8 mouse cellular contexts compared by ENCODE assay signal in genomic region chr19:23489780-23490179, GRCm38 (mm10). TPM values are rescaled to one million over a fixed set of nuclear protein-coding genes. Genes with fewer than 3 reads are reported as not detected.
DNase-seq lines count a peak whose midpoint lies in the region; ATAC-seq lines count a peak whose summit lies in the region.
"Had no signal": no experiment of that assay in that cellular context is flagged by ENCODE, and none has a peak within 500 bp of the region (broad histone marks: within the 10 kb centered on the region; RNA-seq: fewer than 3 reads in every experiment).

No protein-coding gene starts in this region.

- DNase-seq in liver = peak; percentile 34
- DNase-seq in liver, embryonic 11.5 days (ENCODE audit: low spot score) = no peak
- peak; percentile 40 for DNase-seq in embryo, embryonic 10.5 days (ENCODE audit: low spot score)
- DNase-seq in left cerebral cortex, postnatal 10 days (ENCODE audit: extremely low spot score in 1 of 2, low spot score in 2 of 2) = no peak
- DNase-seq in gastrocnemius, postnatal 10 days = no peak
- DNase-seq: gastrocnemius, postnatal 14 days had no signal

- no peaks in the 10 kb centered on the region for H3K27me3 ChIP-seq in liver, embryonic 11.5 days (replicated peaks; ENCODE audit: control insufficient read depth, insufficient read depth, low read length)
- H3K27me3 ChIP-seq in heart, embryonic 14.5 days (ENCODE audit: control insufficient read depth, insufficient read depth, low read length) = no peaks in the 10 kb centered on the region
- H3K27me3 ChIP-seq in megakaryocyte, embryonic 14.5 days (replicated peaks) = peaks cover 17% of the 10 kb centered on the region

- intact Hi-C loops in left cerebral cortex, postnatal 10 days (cut with DNase I) = no loop called here

- no peak; the same call in 1 of the 2 replicates for ATAC-seq in liver, embryonic 11.5 days (replicated peaks; ENCODE audit: low FRiP score)
- ATAC-seq in heart, embryonic 14.5 days (ENCODE audit: insufficient number of reproducible peaks, insufficient read depth, low FRiP score, low read depth) = peak; percentile 79; the same call in 1 of the 2 replicates

- WGBS in liver, embryonic 11.5 days = 21% methylated on average over 8 of the region's 8 CpGs
- 20% methylated on average over 8 of the region's 8 CpGs for WGBS in heart, embryonic 14.5 days

- no peak overlapping the region for H3K9ac ChIP-seq in liver, embryonic 11.5 days (ENCODE audit: low read depth, low read length)
- no peak overlapping the region for H3K9ac ChIP-seq in heart, embryonic 14.5 days (ENCODE audit: low read length)

- no peaks in the 10 kb centered on the region for H3K9me3 ChIP-seq in liver, embryonic 11.5 days (ENCODE audit: control insufficient read depth, low read length)
- H3K9me3 ChIP-seq in heart, embryonic 14.5 days (ENCODE audit: control insufficient read depth, low read length) = no peaks in the 10 kb centered on the region
- H3K9me3 ChIP-seq in megakaryocyte, embryonic 14.5 days = peaks cover 4% of the 10 kb centered on the region

- H3K27ac ChIP-seq in liver, embryonic 11.5 days (ENCODE audit: low read depth, low read length) = no peak overlapping the region
- peak overlapping the region; percentile 68 to 88 for H3K27ac ChIP-seq in heart, embryonic 14.5 days (replicated peaks in 1 of 2; ENCODE audit: control insufficient read depth in 1 of 2, insufficient read depth in 1 of 2, low read depth in 2 of 2, low read length in 2 of 2)

- no peak overlapping the region for H3K4me2 ChIP-seq in liver, embryonic 11.5 days
- H3K4me2 ChIP-seq in heart, embryonic 14.5 days (ENCODE audit: low read length) = peak overlapping the region; percentile 36

- no peaks in the 10 kb centered on the region; the same call in 1 of the 2 replicates for H3K4me1 ChIP-seq in liver, embryonic 11.5 days (replicated peaks; ENCODE audit: control insufficient read depth, insufficient read depth, low read length)
- peaks cover 4 to 10% of the 10 kb centered on the region in 2 experiments for H3K4me1 ChIP-seq in heart, embryonic 14.5 days (ENCODE audit: control insufficient read depth in 2 of 2, insufficient read depth in 2 of 2, low read length in 2 of 2)
- peaks cover 5% of the 10 kb centered on the region for H3K4me1 ChIP-seq in megakaryocyte, embryonic 14.5 days

- H3K4me3 ChIP-seq in liver, embryonic 11.5 days (ENCODE audit: low read depth, low read length) = no peak overlapping the region
- H3K4me3 ChIP-seq in heart, embryonic 14.5 days (ENCODE audit: control insufficient read depth in 1 of 2, insufficient read depth in 1 of 2, low read depth in 1 of 2, low read length in 2 of 2) = no peak overlapping the region
- H3K4me3 ChIP-seq in megakaryocyte, embryonic 14.5 days (replicated peaks) = peak overlapping the region; percentile 79

- no peaks in the 10 kb centered on the region for H3K36me3 ChIP-seq in liver, embryonic 11.5 days (ENCODE audit: control insufficient read depth, insufficient read depth, low read length)
- no peaks in the 10 kb centered on the region for H3K36me3 ChIP-seq in heart, embryonic 14.5 days (ENCODE audit: control insufficient read depth, insufficient read depth, low read length)
- H3K36me3 ChIP-seq in megakaryocyte, embryonic 14.5 days (replicated peaks; ENCODE audit: low read length) = no peaks in the 10 kb centered on the region

RNA-seq across cellular contexts. Expression of gene Mamdc2, which starts 41.5 kb away (rescaled TPM):
- polyA plus RNA-seq in liver, embryonic 11.5 days (2014; fragmentation: Nextera tagmentation; extraction: Ambion mirVana) = 0.29 and 0.58 TPM in 2 replicates
- 1.2 and 1.7 TPM in 2 replicates for polyA plus RNA-seq in heart, embryonic 14.5 days (2014; fragmentation: Nextera tagmentation; extraction: Ambion mirVana)
- polyA plus RNA-seq in megakaryocyte, embryonic 14.5 days (2012; ENCODE audit: insufficient read depth, low replicate concordance) = 0.28 TPM in 1 of 2 replicates, not detected in the other
- 1 to 10 TPM; 2.9 to 3.7 TPM for total RNA-seq in left cerebral cortex, postnatal 10 days (2021)
- total RNA-seq in gastrocnemius, postnatal 10 days (2021) = 1 to 10 TPM; 2.3 to 5.3 TPM

Comparison
In these comparisons a context has a peak if more than half of its experiments do, and no peak if none do; other contexts are left out.
1. DNase-seq: peak in liver (single experiment) and embryo, embryonic 10.5 days (single experiment); none in liver, embryonic 11.5 days (single experiment), left cerebral cortex, postnatal 10 days (0 of 2) and gastrocnemius, postnatal 10 days (single experiment).